Mouse (Mus musculus) forebrain, embryonic 10.5 days (tissue): ENCODE results near the gene Farsb. TPM values are rescaled to one million over a fixed set of nuclear protein-coding genes. Genes with fewer than 3 reads are reported as not detected.
"Not testable (repeated sequence)": the region's sequence is repeated elsewhere in the genome, so short reads cannot be mapped to it uniquely, and the experiment has no call there.

ENCODE experiments used
- DNase-seq: peaks from one replicate; pipeline ENCODE4 v3.0.0-alpha.2; 2017; ENCODE audit warnings: low spot score; ENCODE audit errors: extremely low spot score
- H3K27ac ChIP-seq: fragments of 300-500 bp; sonication (generic); 2 replicates; pipeline ENCODE4 v1.5.1; 2016; ENCODE audit warnings: mild to moderate bottlenecking
- H3K27me3 ChIP-seq: fragments of 300-500 bp; sonication (generic); 2 replicates; pipeline ENCODE4 v1.6.1; 2016; ENCODE audit warnings: mild to moderate bottlenecking; ENCODE audit not compliant: poor library complexity, severe bottlenecking
- H3K36me3 ChIP-seq: fragments of 300-500 bp; sonication (generic); replicated peaks from 2 replicates; pipeline ENCODE4 v1.6.1; 2016; ENCODE audit warnings: mild to moderate bottlenecking, moderate library complexity
- H3K4me1 ChIP-seq: fragments of 300-500 bp; sonication (generic); 2 replicates; pipeline ENCODE4 v1.6.1; 2016
- H3K4me3 ChIP-seq: fragments of 300-500 bp; sonication (generic); 2 replicates; pipeline ENCODE4 v1.5.1; 2016; ENCODE audit warnings: mild to moderate bottlenecking, moderate library complexity
- H3K9me3 ChIP-seq: fragments of 300-500 bp; sonication (generic); 2 replicates; pipeline ENCODE4 v1.6.1; 2016; ENCODE audit warnings: mild to moderate bottlenecking, moderate library complexity
- WGBS: fragments of 180-500 bp; shearing (Covaris S2); methylation state at CpG from one replicate; pipeline ENCODE4 v1.1.7; 2016; 5-methylcytosine and 5-hydroxymethylcytosine counted together
- polyA plus RNA-seq: library from polyadenylated mRNA; unstranded; fragments of >200 nt; fragmentation: Nextera tagmentation; extraction: Ambion mirVana; gene quantifications from 2 replicates; pipeline ENCODE4 v1.2.1, GENCODE M21; 2016

Gene Farsb
- polyA plus RNA-seq, 1 experiment from 2014 or later, result 154 TPM

DNA sequence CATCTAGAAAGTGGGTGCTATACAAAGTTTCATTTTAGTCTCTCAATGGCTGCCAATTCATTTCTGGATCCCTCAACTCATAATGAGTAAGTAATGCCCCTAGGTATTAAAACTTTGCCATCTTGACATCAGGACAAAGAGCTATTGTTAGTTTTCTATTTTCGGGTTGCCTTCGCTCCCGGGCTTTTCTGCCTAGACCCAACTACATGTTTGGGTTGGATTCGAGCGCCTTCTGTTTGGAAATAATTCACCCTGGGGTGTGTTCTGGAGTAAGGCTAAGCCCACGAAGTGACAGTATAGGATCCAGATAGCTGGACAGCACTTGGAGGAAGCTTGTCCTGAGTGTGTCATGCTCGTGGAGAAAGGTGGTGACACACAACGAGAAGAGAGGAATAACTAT is 24.1 kb upstream of the Farsb start:
- DNase-seq, result no peak
- Histone ChIP-seq H3K27me3 (peaks cover 27% of the 10 kb centered on the region), H3K4me3 (no peak overlapping the region), H3K9me3 (no peaks in the 10 kb centered on the region), H3K27ac (no peak overlapping the region), H3K36me3 (no peaks in the 10 kb centered on the region), H3K4me1 (peaks cover 14% of the 10 kb centered on the region)
- 82% methylated on average over 8 of the region's 8 CpGs for WGBS

DNA sequence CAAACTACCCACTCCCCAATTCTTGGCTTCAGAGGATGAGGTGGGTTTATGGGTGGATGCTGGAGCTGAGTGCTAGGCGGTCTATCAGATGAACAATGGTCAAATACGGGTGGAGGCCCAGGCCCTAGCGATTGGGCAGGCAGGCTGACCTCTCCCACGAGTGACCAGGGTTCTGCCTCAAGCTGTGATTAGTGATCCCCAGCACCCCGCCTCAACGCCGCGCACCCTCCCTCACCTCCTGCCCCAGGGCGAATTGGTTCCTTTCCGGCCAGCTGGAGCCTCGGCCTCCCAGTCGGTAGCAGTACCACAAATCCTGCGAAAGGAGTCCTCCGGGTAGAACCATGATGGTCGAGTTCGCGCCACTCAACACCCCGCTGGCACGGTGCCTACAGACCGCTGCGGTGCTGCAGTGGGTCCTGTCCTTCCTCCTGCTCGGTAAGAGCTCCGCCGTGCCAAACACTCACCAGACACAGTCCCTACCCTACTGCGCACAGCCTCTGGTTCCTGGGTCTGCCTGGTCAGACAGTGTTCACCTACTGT is 23.0 kb upstream of the Farsb start, which contains the start of gene BC035947:
Gene BC035947, minus strand, starts transcription at position 538 of the 540 bp plus-strand sequence.
- H3K4me1 ChIP-seq, result peaks cover 14% of the 10 kb centered on the region
- WGBS, result 3% methylated on average over 25 of the region's 25 CpGs
- H3K4me3 ChIP-seq, result peak within 1 kb of the TSS; percentile 52
- H3K27me3 ChIP-seq, result peaks cover 27% of the 10 kb centered on the region
- peak within 1 kb of the TSS; percentile 78 for H3K27ac ChIP-seq
- H3K36me3 ChIP-seq, result no peaks in the 10 kb centered on the region
- DNase-seq, result peak; percentile 37
- H3K9me3 ChIP-seq, result no peaks in the 10 kb centered on the region

DNA sequence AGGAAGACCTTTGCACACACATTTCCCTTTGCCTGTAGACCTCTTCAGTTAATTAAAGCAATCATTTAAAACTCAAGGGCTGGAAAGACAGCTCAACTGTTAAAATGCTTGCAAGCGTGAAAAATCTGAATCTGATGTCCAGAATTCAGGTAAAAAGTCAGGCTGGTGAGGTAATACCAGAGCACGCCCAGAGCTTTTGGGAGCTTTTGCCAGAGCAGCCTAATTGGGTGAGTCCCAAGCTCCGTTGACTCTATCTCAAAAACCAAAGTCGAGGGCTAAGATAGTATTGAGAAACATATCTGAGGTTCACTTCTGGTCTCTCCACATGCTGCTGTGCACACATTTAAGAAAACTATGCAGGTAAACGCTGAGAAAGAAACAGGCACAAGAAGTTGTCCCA is 22.2 kb upstream of the Farsb start, which contains the start of gene Mogat1:
Gene Mogat1, plus strand, starts transcription at position 130 of the 400 bp plus-strand sequence.
- peak within 1 kb of the TSS; percentile 78 for H3K27ac ChIP-seq

DNA sequence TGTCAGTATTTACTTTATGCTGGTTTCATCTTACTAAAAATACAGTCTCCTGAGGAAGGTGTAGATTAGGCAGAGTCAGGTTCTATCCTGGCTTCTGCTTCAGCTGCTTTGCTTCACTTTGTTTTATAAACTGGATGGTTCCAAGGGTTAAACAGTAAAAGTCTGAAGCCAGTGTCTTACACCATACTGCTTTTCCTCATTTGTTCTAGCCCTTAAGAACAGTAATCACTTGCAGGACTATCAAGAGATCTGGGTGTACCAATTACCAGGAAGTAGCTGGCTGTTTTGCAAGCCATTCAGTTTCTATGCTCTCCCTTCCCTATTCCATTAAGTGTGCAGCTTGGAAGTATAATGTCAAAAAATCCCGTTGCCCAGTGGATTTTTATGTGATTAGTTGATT is 18.4 kb upstream of the Farsb start:
- Histone ChIP-seq H3K4me1 (peaks cover 14% of the 10 kb centered on the region), H3K27ac (no peak overlapping the region), H3K4me3 (no peak overlapping the region), H3K9me3 (no peaks in the 10 kb centered on the region), H3K27me3 (peaks cover 22% of the 10 kb centered on the region), H3K36me3 (no peaks in the 10 kb centered on the region)
- DNase-seq, result no peak
- 64% methylated on average over 1 of the region's 1 CpGs for WGBS

More for the DNA sequence above, 22.2 kb upstream of the Farsb start, which contains the start of gene Mogat1:
- Histone ChIP-seq H3K4me3 (peak within 1 kb of the TSS; percentile 52), H3K27me3 (peaks cover 27% of the 10 kb centered on the region), H3K36me3 (no peaks in the 10 kb centered on the region), H3K9me3 (no peaks in the 10 kb centered on the region), H3K4me1 (peaks cover 14% of the 10 kb centered on the region)
- 59% methylated on average over 5 of the region's 5 CpGs for WGBS
- DNase-seq, result no peak

DNA sequence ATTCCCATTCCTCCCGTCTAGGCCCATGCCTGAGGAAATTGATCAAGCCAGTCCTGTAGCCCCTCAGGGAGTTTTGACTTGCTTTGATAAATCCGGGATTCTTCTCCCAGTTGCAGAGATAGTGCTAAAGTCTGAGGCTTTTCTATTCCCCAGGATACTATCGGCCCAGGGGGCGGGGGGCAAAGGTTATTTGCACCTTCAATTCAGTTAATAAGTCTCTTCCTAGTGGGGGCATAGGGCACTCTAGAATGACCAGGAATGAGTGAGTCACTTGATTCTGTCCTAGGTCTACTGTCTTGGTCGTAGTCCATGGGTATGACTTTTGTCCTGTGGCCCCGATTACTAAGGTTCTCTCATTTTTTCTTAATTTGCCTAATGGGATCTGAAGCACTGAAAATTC is 13.8 kb upstream of the Farsb start:
- DNase-seq, result no peak
- 90% methylated on average over 6 of the region's 6 CpGs for WGBS
- Histone ChIP-seq H3K27ac (no peak overlapping the region), H3K36me3 (no peaks in the 10 kb centered on the region), H3K27me3 (no peaks in the 10 kb centered on the region), H3K4me3 (no peak overlapping the region), H3K9me3 (no peaks in the 10 kb centered on the region), H3K4me1 (no peaks in the 10 kb centered on the region)

DNA sequence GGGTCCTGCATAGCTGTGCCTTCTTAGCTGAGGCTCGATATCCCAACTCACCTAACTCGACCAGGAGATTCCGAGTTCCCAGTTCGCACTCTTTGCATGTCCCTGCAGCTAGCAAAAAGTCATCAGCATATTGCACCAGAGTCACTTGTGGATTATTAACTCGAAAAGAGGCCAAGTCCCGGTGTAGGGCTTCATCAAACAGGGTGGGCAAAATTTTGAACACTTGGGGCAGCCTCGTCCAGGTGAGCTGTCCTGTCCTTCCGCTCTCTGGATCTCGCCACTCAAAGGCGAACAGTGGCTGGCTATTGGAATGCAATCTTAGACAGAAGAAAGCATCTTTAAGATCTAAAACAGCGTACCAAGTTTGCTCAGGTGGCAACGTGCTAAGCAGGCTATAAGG is 13.2 kb upstream of the Farsb start:
- not testable (repeated sequence) for H3K4me1 ChIP-seq, H3K4me3 ChIP-seq, H3K9me3 ChIP-seq, H3K27ac ChIP-seq, DNase-seq, H3K36me3 ChIP-seq, H3K27me3 ChIP-seq
- WGBS, result 94% methylated on average over 12 of the region's 12 CpGs

DNA sequence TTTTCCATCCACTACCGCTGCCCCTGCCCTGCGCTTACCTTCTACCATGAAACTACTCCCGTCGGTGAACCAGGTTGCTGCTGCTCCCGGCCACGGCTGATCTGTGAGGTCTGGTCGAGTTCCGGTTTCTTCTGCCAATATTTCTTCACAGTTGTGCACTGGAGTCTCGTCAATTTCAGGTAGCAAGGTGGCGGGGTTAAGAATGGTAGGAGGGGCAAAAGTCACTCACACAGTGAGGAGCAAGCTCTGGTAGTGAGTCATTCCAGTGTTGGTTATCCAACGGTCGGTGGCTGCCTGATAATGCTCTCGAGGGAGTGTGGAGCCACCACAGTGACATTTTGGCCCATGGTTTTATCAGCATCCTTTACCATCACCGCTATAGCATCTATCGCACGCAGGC is 12.3 kb upstream of the Farsb start:
- Histone ChIP-seq H3K27ac (no peak overlapping the region), H3K9me3 (no peaks in the 10 kb centered on the region), H3K4me1 (no peaks in the 10 kb centered on the region), H3K36me3 (no peaks in the 10 kb centered on the region), H3K27me3 (no peaks in the 10 kb centered on the region), H3K4me3 (no peak overlapping the region)
- DNase-seq, result no peak
- 96% methylated on average over 16 of the region's 16 CpGs for WGBS

DNA sequence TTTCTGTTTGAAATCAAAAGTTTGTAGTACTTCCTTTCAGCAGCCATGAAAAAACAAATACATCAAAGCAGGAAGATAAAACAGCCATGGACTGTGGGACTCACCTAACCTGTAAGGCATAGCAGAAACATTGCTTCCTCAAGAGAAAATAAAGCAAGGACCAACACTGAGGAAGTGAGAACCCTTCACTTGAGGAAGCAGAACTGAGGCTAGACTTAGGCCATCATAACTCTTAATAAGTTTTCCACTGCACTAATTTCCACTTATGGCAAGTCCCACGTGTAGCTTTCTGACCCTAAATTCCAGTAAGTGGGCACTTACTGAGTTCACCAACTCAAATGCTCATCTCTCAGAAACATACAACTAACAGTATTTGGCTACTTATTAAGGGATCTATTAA is 1.4 kb upstream of the Farsb start:
- Histone ChIP-seq H3K4me1 (peaks cover 30% of the 10 kb centered on the region), H3K9me3 (no peaks in the 10 kb centered on the region), H3K27me3 (no peaks in the 10 kb centered on the region), H3K4me3 (peak overlapping the region; percentile 97; the same call in 1 of the 2 replicates), H3K36me3 (no peaks in the 10 kb centered on the region; the same call in 1 of the 2 replicates), H3K27ac (no peak overlapping the region)
- no peak for DNase-seq
- WGBS, result 81% methylated on average over 1 of the region's 1 CpGs

DNA sequence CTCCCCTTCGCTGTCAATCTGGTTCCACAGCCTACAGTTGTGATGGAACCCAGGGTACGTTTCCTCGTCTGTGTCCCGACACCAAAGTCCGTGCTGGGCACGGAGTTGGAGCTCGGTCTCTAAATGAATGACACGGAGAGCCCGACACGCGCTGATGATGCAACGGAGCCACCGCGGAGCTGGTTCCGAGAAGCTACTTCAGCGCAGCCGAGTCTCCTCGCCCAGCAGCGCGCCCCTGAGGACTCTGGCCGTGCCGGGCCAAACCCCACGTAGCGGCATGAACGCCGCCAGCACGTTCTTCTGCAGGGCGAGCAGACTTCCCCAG is 308 bp downstream of the Farsb start:
- DNase-seq, result no peak
- peak overlapping the region; percentile 97 for H3K4me3 ChIP-seq
- under 1% methylated on average over 28 of the region's 28 CpGs for whole genome bisulfite sequencing
- H3K27ac ChIP-seq, result peak overlapping the region; percentile 96
- H3K27me3 ChIP-seq, result no peaks in the 10 kb centered on the region
- peaks cover 42% of the 10 kb centered on the region for H3K4me1 ChIP-seq
- H3K36me3 ChIP-seq, result peaks cover 4% of the 10 kb centered on the region; the same call in 1 of the 2 replicates
- no peaks in the 10 kb centered on the region for H3K9me3 ChIP-seq

DNA sequence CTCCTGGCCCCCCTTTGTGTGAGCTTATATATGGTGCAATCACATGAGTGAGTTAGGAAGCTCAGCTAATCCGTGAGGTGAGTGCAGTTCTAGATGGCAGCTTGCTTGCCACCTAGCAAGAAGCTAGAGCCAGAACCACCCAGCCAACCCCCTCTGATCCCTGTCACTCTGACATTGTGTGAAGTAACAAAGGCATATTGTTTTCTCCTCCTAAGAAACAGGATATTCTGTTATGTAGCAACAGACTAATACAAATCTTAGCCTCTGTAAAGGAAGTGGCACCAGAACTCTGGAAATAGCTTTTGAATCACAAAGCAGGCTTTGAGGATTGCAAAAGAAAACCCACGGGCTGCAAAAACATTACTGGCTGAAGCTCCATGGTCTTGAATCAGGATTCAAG is 4.3 kb downstream of the Farsb start:
- no peak for DNase-seq
- 56% methylated on average over 2 of the region's 2 CpGs for WGBS
- Histone ChIP-seq H3K27ac (no peak overlapping the region), H3K9me3 (no peaks in the 10 kb centered on the region), H3K4me3 (no peak overlapping the region), H3K27me3 (no peaks in the 10 kb centered on the region), H3K36me3 (peaks cover 23% of the 10 kb centered on the region), H3K4me1 (peaks cover 35% of the 10 kb centered on the region)

DNA sequence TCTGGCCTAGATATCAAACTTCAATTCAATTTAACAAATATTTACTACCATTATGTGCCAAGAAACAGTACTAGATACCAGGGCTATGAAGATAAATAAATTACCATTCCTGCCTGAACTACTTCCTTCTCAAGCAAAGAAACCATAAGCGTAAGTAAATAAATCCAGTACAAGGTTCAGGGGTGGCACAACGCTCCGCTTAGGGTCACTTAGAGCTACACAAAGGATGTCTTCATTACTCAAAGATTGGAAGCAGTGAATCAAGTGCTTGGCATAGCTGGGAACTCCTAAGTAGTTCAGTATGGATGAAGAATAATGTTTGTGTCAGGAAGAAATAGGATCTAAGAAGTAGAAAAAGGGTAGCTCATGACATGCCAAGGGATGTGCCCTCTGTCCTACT is 5.3 kb downstream of the Farsb start:
- H3K4me3 ChIP-seq, result no peak overlapping the region
- 92% methylated on average over 3 of the region's 3 CpGs for WGBS

DNA sequence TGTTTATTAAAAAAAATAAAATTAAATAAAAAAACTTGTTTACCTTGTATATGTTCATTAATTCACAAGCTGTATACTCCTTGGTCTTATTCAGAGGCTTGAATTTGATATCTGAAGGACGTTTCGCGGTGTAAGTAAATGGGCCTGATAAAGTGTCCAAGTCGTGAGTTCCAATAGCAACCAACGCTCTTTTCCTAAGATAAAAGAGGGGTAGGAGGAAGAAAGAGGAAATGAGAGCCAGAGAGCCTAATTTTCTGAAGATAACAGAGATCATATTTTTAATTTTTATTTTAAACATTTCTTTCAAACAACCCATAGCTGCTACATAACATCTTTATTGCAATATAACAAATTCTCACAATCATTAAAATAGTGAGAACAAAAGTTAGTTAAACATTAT is 16.3 kb downstream of the Farsb start:
- WGBS, result 96% methylated on average over 5 of the region's 5 CpGs
- no peaks in the 10 kb centered on the region for H3K4me1 ChIP-seq
- H3K4me3 ChIP-seq, result no peak overlapping the region
- H3K36me3 ChIP-seq, result peaks cover 80% of the 10 kb centered on the region
- H3K9me3 ChIP-seq, result no peaks in the 10 kb centered on the region
- DNase-seq, result no peak
- H3K27me3 ChIP-seq, result no peaks in the 10 kb centered on the region
- H3K27ac ChIP-seq, result no peak overlapping the region

More for the DNA sequence above, 5.3 kb downstream of the Farsb start:
- no peaks in the 10 kb centered on the region for H3K27me3 ChIP-seq
- peaks cover 31% of the 10 kb centered on the region for H3K36me3 ChIP-seq
- no peak for DNase-seq
- H3K9me3 ChIP-seq, result no peaks in the 10 kb centered on the region
- H3K27ac ChIP-seq, result no peak overlapping the region
- peaks cover 35% of the 10 kb centered on the region for H3K4me1 ChIP-seq

DNA sequence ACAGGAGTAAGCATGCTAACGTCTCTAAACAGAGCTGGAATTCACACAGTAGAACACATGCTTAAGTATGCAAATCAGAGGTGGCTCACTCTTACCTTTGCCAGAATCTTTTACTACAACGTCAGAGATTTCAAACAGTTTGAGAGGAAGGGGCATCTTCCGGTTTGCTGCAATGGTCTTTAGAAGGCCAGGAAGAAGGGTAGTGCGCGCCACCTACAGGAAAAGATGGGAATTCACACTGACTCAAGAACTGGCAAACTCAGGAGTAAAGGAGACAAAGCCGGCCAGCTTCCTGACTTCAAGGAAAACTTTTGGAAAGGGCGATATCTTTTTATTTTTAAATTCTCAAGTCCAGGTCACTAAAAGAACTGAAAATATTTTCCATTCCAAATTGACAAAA is 34.0 kb downstream of the Farsb start:
- H3K36me3 ChIP-seq, result peaks cover 85% of the 10 kb centered on the region
- no peak overlapping the region for H3K4me3 ChIP-seq
- H3K27me3 ChIP-seq, result no peaks in the 10 kb centered on the region
- DNase-seq, result peak; percentile 45
- no peak overlapping the region for H3K27ac ChIP-seq
- no peaks in the 10 kb centered on the region for H3K9me3 ChIP-seq
- no peaks in the 10 kb centered on the region for H3K4me1 ChIP-seq
- WGBS, result 36% methylated on average over 7 of the region's 7 CpGs

DNA sequence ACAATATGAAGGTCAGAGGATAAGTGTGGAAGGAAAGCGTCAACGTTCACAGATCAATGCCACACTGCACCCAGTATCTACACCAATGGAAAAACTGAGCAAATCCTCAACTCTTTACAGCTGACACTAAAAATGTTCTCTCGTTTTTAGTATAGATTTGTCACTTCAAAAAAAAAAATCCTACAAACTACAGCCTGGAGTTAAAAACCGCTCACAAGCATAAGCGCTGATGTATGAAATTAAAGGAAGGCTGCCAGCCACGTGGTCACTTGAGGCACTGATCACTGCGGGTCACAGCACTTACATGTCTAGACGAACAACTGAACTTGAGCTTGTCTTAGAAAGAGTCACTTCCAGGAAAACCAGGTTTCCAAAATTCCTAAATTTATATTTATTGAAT is 34.8 kb downstream of the Farsb start:
- Histone ChIP-seq H3K9me3 (no peaks in the 10 kb centered on the region), H3K4me1 (no peaks in the 10 kb centered on the region), H3K27ac (no peak overlapping the region), H3K4me3 (no peak overlapping the region), H3K27me3 (no peaks in the 10 kb centered on the region), H3K36me3 (peaks cover 83% of the 10 kb centered on the region)
- no peak for DNase-seq
- 92% methylated on average over 8 of the region's 8 CpGs for WGBS
